Mouse (Mus musculus): ENCODE results near the gene Spi1.

Gene Spi1

GRCm38 (mm10) chr2:91130126-91130525 is 47.9 kb downstream of the Spi1 start:
- no peak for DNase-seq

- no peak for DNase-seq
Measured at GRCm38 (mm10) chr2:91131251-91131650, 49.1 kb downstream of the Spi1 start.

- no peak for DNase-seq
Measured at GRCm38 (mm10) chr2:91132035-91132434, 49.8 kb downstream of the Spi1 start.

- no peak for DNase-seq
Measured at GRCm38 (mm10) chr2:91136513-91137412, 54.6 kb downstream of the Spi1 start.

GRCm38 (mm10) chr2:91137481-91137880 is 55.3 kb downstream of the Spi1 start:
- DNase-seq: no peak

- no peak for DNase-seq
Measured at GRCm38 (mm10) chr2:91139311-91139710, 57.1 kb downstream of the Spi1 start.

- DNase-seq: no peak
Measured at GRCm38 (mm10) chr2:91139764-91140163, 57.6 kb downstream of the Spi1 start.

- no peak for DNase-seq
Measured at GRCm38 (mm10) chr2:91142920-91143319, 60.7 kb downstream of the Spi1 start.

- no peak for DNase-seq
Measured at GRCm38 (mm10) chr2:91143401-91143800, 61.2 kb downstream of the Spi1 start.

GRCm38 (mm10) chr2:91148101-91148500 is 65.9 kb downstream of the Spi1 start:
- no peak for DNase-seq

GRCm38 (mm10) chr2:91151331-91151730 is 69.1 kb downstream of the Spi1 start:
- no peak for DNase-seq

- DNase-seq: no peak
Measured at GRCm38 (mm10) chr2:91152885-91153377, 70.7 kb downstream of the Spi1 start.

- no peak for DNase-seq
Measured at GRCm38 (mm10) chr2:91154091-91154490, 71.9 kb downstream of the Spi1 start.

GRCm38 (mm10) chr2:91157002-91157752 is 75.0 kb downstream of the Spi1 start:
- DNase-seq: no peak

- DNase-seq: no peak
Measured at GRCm38 (mm10) chr2:91160591-91160990, 78.4 kb downstream of the Spi1 start.

GRCm38 (mm10) chr2:91162952-91163351 is 80.8 kb downstream of the Spi1 start:
- no peak for DNase-seq

- DNase-seq: no peak
Measured at GRCm38 (mm10) chr2:91163532-91163931, 81.3 kb downstream of the Spi1 start.

- DNase-seq: no peak
Measured at GRCm38 (mm10) chr2:91164991-91165390, 82.8 kb downstream of the Spi1 start.

All from thymus, postnatal 25 days (tissue).